Mouse (Mus musculus): Measurements from ENCODE around the gene Tmem163. TPM values are rescaled to one million over a fixed set of nuclear protein-coding genes. Genes with fewer than 3 reads are reported as not detected.

Gene Tmem163
- total and polyA plus RNA-seq, 2 experiments from 2014 or later = 16.6 to 17.3 TPM

DNA sequence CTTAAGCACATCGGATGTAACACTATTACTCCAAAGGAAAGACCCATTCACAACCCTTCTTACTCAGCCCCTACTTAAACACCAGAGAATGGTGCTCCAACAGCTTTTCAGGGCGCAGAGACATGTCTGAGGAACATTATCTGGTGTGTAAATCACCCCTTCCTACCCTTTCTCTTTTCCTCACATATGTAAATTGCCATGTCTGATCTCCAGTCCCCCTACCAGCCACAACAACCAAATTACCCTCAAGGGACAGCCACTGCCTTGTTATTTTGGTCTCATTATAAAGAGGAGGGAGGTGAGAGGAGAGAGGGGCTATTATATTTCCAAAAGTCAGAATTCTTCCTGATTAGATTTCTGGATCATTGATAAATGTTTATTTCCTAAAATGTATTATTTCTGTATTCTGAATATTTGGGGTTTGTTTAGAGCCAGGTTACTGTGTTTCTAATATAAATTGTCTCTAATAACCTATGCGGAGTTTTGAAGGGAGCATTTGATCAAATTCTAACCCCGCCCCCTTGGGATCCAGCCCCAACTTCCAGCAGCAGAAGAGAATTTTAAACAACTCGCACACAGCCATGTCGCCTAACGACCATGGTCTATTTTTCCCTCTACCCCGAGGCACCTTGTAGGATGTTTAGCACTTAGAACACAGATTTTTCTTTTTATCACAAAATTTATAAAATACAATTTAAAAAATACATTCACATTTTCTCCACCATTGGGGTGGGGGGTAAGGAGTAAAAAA is 12.1 kb downstream of the Tmem163 start:
- no peak overlapping the region for H3K4me3 ChIP-seq (ENCODE audit: low read depth, low read length)
- no peak for TF ChIP-seq CTCF (IDR thresholded peaks at IDR 0.05; ENCODE audit: low read depth)
- no peak for TF ChIP-seq EP300 (IDR thresholded peaks at IDR 0.05; ENCODE audit: low read depth)
- H3K27ac ChIP-seq (ENCODE audit: low read depth) = no peak overlapping the region
- H3K27me3 ChIP-seq (ENCODE audit: control insufficient read depth, insufficient read depth, low read length) = no peaks in the 10 kb centered on the region
- no peak for ATAC-seq (ENCODE audit: insufficient read depth, low read depth)
- WGBS = 86% methylated on average over 8 of the region's 8 CpGs
- H3K9ac ChIP-seq (replicated peaks; ENCODE audit: low read depth, low read length) = no peak overlapping the region
- H3K4me2 ChIP-seq (ENCODE audit: low read depth, low read length) = no peak overlapping the region
- H3K9me3 ChIP-seq (replicated peaks; ENCODE audit: control insufficient read depth, low read length) = 0 out of 2 replicates have a peak, but pooled peaks cover 5% of the 10 kb centered on the region
- no peaks in the 10 kb centered on the region for H3K4me1 ChIP-seq (ENCODE audit: control insufficient read depth, insufficient read depth)
- no peaks in the 10 kb centered on the region for H3K36me3 ChIP-seq (replicated peaks; ENCODE audit: control insufficient read depth, insufficient read depth, low read length)
- no peak for DNase-seq (ENCODE audit: low spot score)

DNA sequence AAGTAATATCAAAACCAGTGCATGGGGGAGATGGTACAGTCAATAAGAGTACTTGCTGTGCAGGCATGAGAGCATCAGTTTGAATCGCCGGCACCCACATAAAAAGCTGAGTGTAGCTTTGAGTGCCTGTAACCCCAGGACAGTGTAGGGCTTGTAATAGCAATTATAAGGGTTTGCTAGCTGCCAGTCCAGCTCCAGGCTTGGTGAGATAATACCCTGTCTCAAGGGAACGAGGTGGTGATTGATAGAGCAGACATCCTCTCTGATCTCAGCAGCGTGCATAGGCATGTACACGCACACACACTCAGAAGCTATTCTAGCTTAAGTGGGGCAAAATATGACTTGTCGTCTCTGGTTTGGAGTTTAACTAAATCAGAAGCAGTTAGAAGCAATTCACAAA is 13.1 kb downstream of the Tmem163 start:
- H3K27ac ChIP-seq (ENCODE audit: low read depth) = no peak overlapping the region
- ATAC-seq (ENCODE audit: insufficient read depth, low read depth) (no peak), DNase-seq (ENCODE audit: low spot score) (no peak)
- no peak overlapping the region for H3K9ac ChIP-seq (replicated peaks; ENCODE audit: low read depth, low read length)
- H3K9me3 ChIP-seq (replicated peaks; ENCODE audit: control insufficient read depth, low read length) = 0 out of 2 replicates have a peak, but pooled peaks cover 5% of the 10 kb centered on the region
- no peaks in the 10 kb centered on the region for H3K4me1 ChIP-seq (ENCODE audit: control insufficient read depth, insufficient read depth)
- no peak overlapping the region for H3K4me3 ChIP-seq (ENCODE audit: low read depth, low read length)
- no peak overlapping the region for H3K4me2 ChIP-seq (ENCODE audit: low read depth, low read length)
- 30% methylated on average over 6 of the region's 6 CpGs for WGBS
- TF ChIP-seq EP300 (IDR thresholded peaks at IDR 0.05; ENCODE audit: low read depth) (no peak), CTCF (IDR thresholded peaks at IDR 0.05; ENCODE audit: low read depth) (no peak)
- no peaks in the 10 kb centered on the region for H3K36me3 ChIP-seq (replicated peaks; ENCODE audit: control insufficient read depth, insufficient read depth, low read length)
- H3K27me3 ChIP-seq (ENCODE audit: control insufficient read depth, insufficient read depth, low read length) = no peaks in the 10 kb centered on the region

DNA sequence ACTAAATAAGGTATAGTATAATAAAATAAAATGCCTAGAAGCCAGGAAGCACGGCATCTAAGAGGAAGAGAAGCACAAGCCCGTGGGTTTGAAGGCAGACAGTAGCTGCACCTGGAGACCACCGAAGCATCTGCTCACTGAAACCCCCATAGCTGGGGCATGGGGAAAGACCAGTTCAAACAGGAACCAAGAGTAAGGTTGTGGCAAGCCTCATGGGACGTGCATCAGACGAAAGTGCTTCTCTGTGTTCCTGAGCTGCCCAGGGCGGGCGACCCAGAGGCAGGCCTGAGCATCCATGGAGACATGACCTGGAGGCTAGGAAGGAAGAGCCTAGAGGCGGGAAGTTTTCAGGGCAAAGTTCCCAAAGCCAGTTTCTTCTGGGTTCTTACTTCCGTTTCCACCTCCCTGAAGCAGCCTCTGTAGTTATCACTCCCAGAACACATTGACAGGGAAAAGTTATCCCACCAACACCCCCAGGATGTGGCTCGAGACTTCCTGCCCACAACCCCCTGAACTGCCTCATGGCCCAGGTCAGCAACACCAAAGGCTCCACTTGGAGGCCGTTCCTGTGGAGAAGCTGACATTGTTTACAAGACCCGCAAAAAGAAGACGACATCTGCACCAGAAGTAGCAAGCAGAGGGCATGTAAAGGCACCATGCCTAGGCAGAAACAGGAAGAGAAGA is 16.8 kb downstream of the Tmem163 start:
- Histone ChIP-seq H3K27ac (ENCODE audit: low read depth) (no peak overlapping the region), H3K4me2 (ENCODE audit: low read depth, low read length) (no peak overlapping the region), H3K36me3 (replicated peaks; ENCODE audit: control insufficient read depth, insufficient read depth, low read length) (no peaks in the 10 kb centered on the region), H3K9ac (replicated peaks; ENCODE audit: low read depth, low read length) (no peak overlapping the region), H3K27me3 (ENCODE audit: control insufficient read depth, insufficient read depth, low read length) (no peaks in the 10 kb centered on the region), H3K4me3 (ENCODE audit: low read depth, low read length) (no peak overlapping the region), H3K9me3 (replicated peaks; ENCODE audit: control insufficient read depth, low read length) (no peaks in the 10 kb centered on the region), H3K4me1 (ENCODE audit: control insufficient read depth, insufficient read depth) (no peaks in the 10 kb centered on the region)
- ATAC-seq (ENCODE audit: insufficient read depth, low read depth) = no peak
- 64% methylated on average over 13 of the region's 13 CpGs for WGBS
- TF ChIP-seq EP300 (IDR thresholded peaks at IDR 0.05; ENCODE audit: low read depth) (no peak), CTCF (IDR thresholded peaks at IDR 0.05; ENCODE audit: low read depth) (no peak)
- DNase-seq (ENCODE audit: low spot score) = no peak

DNA sequence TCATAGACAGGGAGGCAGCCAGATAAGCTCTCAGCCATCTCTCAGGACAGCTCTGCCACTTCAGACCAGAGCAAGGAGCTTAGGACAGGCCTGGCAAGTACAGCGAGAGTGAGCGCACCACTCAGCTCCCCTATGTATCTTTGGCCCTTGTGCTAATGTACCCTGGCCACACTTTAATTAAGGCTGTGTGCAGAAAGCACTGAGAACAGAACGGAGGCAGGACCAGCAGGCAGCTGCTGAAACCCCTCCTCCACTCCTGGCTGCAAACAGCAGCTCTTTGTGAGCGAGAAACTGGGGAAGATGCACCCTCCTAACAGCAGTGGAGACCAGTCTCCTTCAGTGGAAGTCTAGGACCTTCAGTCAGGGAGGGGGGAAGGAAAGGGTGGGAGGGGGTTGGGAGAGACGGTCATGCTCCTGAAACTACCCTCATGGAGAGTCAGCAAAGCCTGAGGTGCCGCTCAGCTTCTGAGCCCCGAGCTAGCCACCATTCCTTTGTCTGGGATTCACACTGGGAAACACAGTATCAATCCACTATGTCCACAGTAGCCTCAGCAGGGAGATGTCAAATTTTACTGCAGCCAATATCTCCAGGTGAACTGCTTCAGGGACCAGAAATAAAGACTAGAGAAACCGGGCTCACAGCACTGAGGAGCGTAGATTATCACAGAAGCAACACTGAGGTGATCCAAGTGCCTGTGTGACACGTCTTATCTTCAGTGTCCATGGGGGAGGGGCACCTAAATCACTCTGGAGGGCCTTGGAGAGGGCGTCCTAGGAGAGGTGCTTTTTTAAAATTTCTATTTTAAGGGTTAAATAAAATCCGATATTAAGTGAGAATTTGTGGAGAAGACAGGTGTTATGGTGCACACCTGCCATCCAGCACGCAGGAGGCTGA is 18.0 kb downstream of the Tmem163 start:
- Histone ChIP-seq H3K4me1 (ENCODE audit: control insufficient read depth, insufficient read depth) (no peaks in the 10 kb centered on the region), H3K9ac (replicated peaks; ENCODE audit: low read depth, low read length) (no peak overlapping the region), H3K27me3 (ENCODE audit: control insufficient read depth, insufficient read depth, low read length) (no peaks in the 10 kb centered on the region), H3K36me3 (replicated peaks; ENCODE audit: control insufficient read depth, insufficient read depth, low read length) (no peaks in the 10 kb centered on the region), H3K4me2 (ENCODE audit: low read depth, low read length) (0 out of 2 replicates have a peak overlapping the region, but pooled peaks have one; percentile 18), H3K27ac (ENCODE audit: low read depth) (no peak overlapping the region), H3K9me3 (replicated peaks; ENCODE audit: control insufficient read depth, low read length) (no peaks in the 10 kb centered on the region), H3K4me3 (ENCODE audit: low read depth, low read length) (no peak overlapping the region)
- 27% methylated on average over 13 of the region's 13 CpGs for WGBS
- ATAC-seq (ENCODE audit: insufficient read depth, low read depth) = no peak
- DNase-seq (ENCODE audit: low spot score) = no peak
- no peak for TF ChIP-seq EP300 (IDR thresholded peaks at IDR 0.05; ENCODE audit: low read depth)

DNA sequence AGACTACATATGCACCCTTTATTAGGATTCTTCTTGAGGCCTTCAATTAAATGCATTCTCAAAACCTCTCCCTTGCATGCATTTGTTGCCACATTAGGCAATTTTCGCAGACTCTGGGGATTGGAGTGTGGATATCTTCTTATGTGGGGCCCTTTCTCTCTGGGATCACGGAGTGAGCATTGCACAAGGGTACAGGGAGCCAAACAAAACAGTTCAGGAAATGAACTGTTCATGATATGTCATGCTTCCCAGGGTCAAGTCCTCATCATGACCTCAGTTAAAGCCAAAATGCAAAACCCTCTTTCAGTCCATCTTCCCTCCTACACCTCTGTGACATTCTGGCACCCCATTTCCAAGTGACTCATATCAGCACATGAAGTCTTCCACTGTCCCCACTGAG is 27.8 kb downstream of the Tmem163 start:
- no peak for ATAC-seq (ENCODE audit: insufficient read depth, low read depth)
- no peak overlapping the region; the same call in 1 of the 2 replicates for H3K27ac ChIP-seq (ENCODE audit: low read depth)
- H3K9me3 ChIP-seq (replicated peaks; ENCODE audit: control insufficient read depth, low read length) = no peaks in the 10 kb centered on the region
- H3K4me2 ChIP-seq (ENCODE audit: low read depth, low read length) = no peak overlapping the region
- 71% methylated on average over 2 of the region's 2 CpGs for WGBS
- TF ChIP-seq CTCF (IDR thresholded peaks at IDR 0.05; ENCODE audit: low read depth) (no peak), EP300 (IDR thresholded peaks at IDR 0.05; ENCODE audit: low read depth) (no peak)
- no peaks in the 10 kb centered on the region for H3K4me1 ChIP-seq (ENCODE audit: control insufficient read depth, insufficient read depth)
- no peaks in the 10 kb centered on the region for H3K36me3 ChIP-seq (replicated peaks; ENCODE audit: control insufficient read depth, insufficient read depth, low read length)
- H3K9ac ChIP-seq (replicated peaks; ENCODE audit: low read depth, low read length) = no peak overlapping the region
- no peak overlapping the region for H3K4me3 ChIP-seq (ENCODE audit: low read depth, low read length)
- no peaks in the 10 kb centered on the region for H3K27me3 ChIP-seq (ENCODE audit: control insufficient read depth, insufficient read depth, low read length)
- no peak for DNase-seq (ENCODE audit: low spot score)
